Mouse (Mus musculus): ENCODE results near the gene Ston1. TPM values are rescaled to one million over a fixed set of nuclear protein-coding genes. Genes with fewer than 3 reads are reported as not detected.

The Ston1 gene
- total RNA-seq, 2 experiments from 2014 or later: 17.4 to 20.3 TPM

DNA sequence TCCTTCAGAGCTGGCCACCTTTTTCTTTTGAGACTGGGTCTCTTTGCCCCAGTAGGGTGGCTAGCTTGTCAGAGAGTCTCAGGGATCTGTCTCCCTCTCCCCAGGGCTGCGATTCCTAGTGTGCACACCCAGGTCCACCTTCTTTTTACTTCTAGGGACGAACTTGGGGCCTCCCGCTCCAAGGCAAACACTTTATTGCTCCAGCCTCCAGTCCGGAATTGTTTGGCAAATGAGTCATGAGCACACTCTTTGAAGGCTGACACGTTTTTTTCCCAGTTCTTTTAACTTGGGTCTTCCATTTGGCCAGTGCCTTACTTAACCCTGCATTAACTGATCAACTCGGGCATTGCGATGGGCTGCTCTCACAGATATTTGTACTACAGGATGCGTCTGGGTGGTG, 14.1 kb upstream of the Ston1 start:
- no peak for DNase-seq
- intact Hi-C loops (cut with DNase I): no loop called here

DNA sequence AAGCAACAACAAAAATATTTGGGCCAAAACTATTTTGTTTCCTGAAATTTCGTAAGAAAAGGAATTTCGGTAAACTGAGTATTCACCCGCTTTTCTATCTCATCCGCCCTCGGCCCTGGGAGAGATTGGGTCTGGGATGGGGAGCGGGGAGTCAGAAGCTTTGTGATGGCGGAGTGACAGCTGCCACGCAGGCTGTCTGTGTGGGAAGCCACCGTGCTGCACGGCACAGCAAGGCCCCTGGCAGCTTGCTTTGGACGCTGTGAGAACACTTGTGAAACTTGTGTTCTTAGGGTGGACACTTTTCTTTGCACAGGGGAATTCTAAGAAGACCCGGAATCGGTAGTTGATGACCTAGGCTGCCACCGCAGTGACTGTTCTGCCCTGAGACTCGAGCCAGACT, 10.1 kb upstream of the Ston1 start:
- DNase-seq: no peak
- intact Hi-C loops (cut with DNase I): no loop called here

DNA sequence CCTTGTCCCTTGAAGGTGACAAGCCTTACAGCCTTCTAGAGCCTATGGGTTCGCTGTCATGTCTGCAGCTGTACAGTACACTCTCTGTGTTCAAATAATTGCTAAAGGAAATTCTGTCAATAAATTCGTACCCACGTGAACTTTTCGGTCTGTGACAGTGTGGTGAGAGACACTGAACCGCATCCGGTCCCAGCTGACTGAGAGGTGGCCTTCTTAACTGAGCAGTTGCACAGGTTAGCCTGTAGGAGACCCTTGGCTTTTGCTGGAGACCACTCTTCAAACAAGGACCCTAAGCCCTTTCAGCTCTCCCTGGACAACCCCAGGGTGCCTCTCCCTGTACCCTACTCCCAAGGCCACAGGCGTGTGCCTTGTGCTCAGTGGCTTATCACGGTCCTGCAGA, 9.3 kb upstream of the Ston1 start:
- intact Hi-C loops (cut with DNase I): no loop called here

DNA sequence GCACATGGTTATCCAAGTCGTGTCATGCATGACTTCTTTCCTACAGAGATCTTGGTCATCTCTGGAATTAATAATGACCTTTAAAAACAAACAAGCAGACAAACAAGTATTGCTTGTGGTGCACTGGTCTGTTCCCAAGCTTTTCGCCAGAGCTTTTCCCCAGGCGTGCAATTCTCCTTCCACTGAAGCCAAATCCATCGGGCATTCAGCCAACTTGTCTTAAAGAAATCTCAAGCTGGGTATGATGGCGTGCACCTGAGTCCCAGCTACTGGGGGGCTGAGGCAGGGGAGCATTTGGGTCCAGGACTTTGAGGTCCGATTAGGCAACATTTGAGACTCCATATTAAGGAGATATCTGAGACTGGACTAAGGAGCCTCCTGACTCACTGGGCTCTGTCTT, 7.2 kb upstream of the Ston1 start:
- intact Hi-C loops (cut with DNase I): no loop called here
- no peak for DNase-seq

More for the DNA sequence above, 9.3 kb upstream of the Ston1 start:
- no peak for DNase-seq

DNA sequence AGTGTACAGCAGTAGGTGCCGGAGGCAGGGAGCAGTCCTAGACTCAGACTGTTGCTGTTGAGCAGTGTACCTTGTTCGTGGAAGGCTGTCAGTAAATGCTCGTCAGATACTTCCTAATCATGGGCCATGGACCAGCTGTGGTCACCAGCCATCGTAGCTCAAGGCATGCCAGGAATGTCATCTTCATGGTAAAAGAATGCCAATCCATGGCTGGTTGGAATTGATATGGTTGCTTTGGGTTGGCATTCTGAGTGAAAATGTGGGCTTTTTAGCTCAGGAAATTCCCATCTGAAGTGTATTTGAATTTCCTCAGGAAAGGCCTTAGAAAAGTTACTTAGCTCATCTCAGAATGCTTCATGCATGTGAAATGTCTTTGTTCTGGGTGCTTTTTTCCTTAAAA, 2.4 kb upstream of the Ston1 start:
- intact Hi-C loops (cut with DNase I): no loop called here
- DNase-seq: no peak

DNA sequence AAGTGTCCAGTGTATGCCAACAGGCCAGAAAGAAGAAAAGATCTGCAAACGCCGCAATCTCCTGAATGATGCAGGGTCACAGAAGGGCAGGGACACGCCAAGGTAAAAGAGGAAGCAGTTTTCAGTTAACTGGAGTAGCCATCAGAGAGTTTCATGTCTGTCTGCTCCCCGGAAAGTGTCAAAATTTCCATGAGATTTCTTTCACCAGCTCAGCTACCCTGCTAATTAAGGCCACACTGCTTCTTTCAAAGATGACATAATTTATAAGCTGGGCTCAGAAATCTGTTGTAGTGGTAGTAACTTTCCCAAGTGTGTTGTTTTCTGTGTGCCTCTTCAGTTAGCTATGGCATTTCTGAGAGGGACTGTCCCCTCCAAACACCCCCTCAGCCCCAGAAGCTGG, 1.4 kb upstream of the Ston1 start:
- intact Hi-C loops (cut with DNase I): loop anchor here (2.0 kb wide), 2 partner anchors 45 to 65 kb away; partner anchors contain the start of gene Ppp1r21
- DNase-seq: no peak

DNA sequence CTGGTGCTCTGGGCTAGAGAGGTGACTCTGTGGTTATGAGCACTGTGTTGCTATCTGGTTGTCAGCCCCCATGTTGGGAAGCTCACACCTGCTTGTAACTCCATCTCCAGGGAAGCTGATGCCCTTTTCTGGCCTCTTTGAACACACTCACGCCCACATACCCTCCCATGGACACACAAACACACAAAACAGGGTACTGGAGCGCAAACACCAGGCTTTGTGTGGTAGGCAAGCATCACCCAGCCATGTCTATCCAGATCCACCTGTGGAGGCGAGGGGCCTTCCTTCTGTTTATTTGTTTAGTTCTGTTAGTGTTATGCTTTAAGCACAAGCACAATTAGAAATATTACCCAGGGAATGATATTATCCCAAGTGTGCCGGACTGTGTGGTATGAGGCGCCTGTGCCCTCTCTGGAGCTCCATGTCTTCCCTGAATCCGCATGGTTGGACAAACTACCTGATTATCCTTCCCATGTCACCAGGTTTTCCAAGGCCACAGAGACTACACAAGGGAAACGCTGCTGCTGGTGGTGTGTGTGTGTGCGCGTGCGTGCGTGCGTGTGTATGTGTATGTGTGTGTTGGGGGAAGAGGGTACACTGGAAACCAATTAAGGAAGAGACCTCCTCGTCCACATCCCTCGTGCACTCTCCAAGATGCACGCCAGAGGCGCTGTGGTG, 801 bp upstream of the Ston1 start:
- DNase-seq: no peak
- intact Hi-C loops (cut with DNase I): loop anchor here (2.0 kb wide), 2 partner anchors 44 to 66 kb away; partner anchors contain the start of gene Ppp1r21

DNA sequence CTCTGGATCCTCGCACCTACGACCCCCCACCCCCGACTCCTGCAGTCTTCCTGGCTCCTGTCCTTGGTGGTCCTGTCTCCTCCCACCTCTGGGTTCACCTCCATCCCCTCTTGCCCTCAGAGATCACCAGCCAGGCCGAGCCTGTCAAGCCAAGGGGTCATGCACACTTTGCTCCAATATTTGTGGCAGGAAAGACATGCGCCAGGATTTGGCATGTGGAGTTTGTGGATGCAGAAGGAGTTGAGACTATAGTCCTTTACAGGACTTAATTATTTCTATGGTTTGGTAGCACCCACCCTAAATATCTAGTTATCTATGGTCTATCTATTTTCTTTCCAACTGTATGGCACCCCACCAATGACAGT, 554 bp downstream of the Ston1 start:
- no peak for DNase-seq
- intact Hi-C loops (cut with DNase I): loop anchor here (2.0 kb wide), 1 partner anchor 29 kb away; no protein-coding TSS in a partner anchor

DNA sequence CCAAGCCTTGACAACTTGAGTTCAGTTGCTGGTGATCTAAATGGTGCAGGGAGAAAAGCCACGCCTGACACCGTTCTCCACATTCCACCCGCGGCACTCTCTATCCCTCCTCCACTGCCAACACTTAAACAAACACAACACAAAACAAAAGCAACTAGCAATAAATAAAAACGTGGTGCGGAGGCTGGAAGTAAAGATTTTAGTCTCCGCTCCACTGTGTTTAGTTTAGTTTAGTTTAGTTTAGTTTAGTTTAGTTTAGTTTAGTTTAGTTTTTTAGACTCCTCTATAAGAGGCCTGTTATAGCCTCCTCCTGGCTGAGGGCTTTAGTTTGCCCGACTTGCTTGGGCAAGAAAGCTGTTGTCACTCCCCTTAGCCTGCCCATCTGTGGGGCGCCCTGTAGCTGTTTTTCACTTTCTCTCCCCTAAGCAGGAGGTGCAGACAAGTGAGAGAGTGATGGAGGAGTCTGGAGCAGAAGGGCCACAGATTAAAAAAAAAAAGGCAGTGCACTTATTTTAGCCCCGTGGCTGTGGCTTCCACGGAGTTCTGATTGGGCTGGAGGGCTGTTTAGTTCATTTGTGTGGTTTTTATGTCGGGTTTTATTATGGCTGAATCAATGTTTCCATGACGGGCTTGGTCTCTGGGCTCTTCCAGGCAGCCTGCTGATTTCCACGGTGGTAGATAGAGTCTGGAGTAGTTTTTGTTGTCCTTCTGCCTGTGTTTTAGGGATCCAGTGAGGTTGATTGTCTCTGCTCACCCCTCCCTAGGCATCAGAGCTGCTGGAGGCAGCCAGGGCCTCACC, 1.3 kb downstream of the Ston1 start:
- intact Hi-C loops (cut with DNase I): loop anchor here (2.0 kb wide), 1 partner anchor 28 kb away; no protein-coding TSS in a partner anchor
- DNase-seq: peak in 1 of 2 experiments; percentile 29

DNA sequence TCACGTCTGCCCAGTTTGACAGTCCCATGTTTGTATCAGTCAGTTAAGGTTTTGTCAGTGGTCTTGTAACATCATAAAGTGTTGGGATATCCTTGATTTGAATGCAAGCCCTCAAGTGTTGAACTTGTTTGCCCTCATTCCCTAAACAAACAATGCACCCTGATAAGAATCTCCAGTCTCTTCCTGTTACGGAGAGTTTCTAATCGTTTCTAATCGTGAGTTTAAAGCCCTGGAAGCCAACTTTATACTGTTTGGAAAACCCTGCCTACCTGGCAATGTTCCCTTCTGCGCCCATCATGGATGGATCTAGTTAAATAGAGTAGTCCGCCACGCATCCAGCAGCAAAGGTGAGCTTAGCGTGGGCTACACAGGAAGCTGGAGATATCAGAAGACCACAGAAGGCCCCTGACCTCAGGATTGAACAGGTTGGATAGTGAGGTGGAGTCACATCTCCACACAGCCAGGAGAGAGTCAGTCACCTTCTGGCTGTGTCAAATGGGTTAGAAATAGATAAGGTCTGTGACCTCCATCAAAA, 3.1 kb downstream of the Ston1 start:
- no peak for DNase-seq
- intact Hi-C loops (cut with DNase I): no loop called here

DNA sequence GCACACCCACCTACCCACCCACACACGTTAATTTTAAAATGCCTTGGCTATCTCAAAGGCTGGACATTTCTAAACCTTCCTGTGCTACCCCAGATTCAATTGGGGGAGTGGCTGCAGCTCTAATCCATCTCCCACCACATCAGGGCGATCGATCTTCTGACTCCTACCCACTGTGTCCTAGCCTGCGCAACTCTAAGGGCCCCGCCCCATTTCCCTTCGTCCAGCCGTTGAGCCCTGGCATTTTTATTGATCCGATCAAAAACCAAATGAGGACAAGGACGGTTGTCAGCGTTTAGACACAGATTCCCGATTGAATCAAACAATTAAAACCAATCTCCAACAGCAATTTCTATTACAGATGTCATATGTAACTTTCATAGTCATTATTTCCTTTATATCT, 6.5 kb downstream of the Ston1 start:
- intact Hi-C loops (cut with DNase I): no loop called here
- DNase-seq: no peak

DNA sequence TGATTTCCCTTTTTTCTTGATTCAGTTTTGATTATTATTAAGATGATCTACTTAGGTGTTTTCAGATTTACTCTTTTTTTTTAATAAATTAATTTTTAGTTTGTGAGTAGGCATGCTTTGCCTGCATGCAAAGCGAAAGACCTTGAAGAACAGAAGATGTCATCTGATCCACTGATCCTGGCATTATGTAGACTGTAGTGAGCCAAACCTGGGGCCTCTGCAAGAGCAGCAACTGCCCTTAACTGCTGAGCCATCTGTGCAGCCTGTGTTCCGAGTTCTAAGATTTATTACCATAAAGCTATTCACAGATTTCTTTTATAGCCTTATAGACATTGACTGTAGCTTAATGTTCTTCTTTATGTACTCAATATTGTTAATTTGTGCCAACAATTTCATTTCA, 8.6 kb downstream of the Ston1 start:
- intact Hi-C loops (cut with DNase I): no loop called here
- DNase-seq: no peak

DNA sequence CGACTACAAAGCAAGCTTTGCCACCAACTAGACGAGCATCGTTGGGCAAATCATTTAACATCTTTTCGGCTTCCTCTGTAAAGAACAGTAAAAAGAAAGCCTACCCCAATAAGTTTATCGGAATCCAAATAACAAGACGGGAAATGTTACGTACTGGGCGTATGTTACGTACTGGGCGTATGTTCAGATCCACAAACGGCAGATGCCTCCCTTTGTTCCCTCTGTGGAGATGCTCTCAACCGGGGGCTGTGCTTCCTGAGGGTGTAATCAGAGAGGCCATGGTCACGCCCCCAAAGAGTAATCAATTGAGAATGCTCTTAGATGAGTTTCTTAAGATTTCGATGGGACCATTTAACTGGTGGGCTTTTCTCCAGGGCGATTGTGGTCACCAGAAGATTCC, 11.9 kb downstream of the Ston1 start:
- no peak for DNase-seq
- intact Hi-C loops (cut with DNase I): no loop called here

DNA sequence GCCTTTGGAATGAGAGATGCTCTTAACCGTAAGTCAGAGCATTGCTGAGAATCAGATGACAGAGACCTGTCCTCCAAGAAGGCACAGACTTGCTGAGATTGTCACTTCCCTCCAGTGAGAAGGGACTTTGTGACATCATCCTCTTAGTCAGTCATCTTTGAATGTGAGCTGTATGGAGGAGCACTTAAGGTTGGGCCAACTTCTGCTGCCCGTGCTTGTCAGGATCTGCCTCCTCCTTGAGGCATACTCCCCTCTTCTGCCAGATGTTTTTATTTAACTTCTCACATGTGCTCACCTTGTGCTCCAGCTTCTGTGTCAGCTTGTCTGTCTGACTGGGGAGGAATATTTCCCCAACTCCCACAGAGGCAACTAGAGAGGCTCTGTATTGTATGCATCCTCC, 13.6 kb downstream of the Ston1 start:
- intact Hi-C loops (cut with DNase I): no loop called here

DNA sequence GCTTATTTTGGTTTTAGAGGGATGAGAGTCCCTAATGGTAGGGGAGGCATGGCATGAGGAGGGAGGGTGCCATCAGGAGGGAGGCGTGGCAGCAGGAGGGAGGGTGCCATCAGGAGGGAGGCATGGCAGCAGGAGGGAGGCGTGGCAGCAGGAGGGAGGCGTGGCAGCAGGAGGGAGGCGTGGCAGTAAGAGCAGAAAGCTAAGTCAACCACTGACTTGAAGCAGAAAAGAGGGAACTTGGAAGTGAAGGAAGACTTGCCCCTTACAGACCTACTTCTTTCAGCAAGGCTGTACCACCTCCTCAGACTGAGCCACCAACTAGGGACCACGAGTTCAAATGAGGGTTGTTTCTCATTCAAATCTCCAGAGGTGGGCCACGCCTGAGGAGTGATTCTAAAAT, 15.7 kb downstream of the Ston1 start:
- no peak for DNase-seq
- intact Hi-C loops (cut with DNase I): no loop called here

More for the DNA sequence above, 13.6 kb downstream of the Ston1 start:
- no peak for DNase-seq

DNA sequence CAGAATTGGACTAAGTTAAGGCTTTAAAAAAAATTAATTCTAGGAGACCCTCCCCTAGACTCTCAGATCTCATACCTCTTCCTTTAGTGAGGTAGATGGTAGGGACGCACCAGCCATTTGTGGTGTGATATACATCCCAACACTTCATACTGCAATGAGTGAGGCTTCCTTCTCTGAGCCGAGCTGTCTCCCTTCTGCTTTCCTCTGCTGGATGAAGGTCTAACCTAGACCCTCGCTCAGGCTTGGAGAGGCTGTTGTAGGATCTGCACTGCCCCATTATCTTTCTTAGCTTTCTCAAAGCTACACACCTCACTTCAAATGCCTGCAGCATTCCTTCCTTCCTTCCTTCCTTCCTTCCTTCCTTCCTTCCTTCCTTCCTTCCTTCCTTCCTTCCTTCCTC, 16.2 kb downstream of the Ston1 start:
- intact Hi-C loops (cut with DNase I): no loop called here
- no peak for DNase-seq

DNA sequence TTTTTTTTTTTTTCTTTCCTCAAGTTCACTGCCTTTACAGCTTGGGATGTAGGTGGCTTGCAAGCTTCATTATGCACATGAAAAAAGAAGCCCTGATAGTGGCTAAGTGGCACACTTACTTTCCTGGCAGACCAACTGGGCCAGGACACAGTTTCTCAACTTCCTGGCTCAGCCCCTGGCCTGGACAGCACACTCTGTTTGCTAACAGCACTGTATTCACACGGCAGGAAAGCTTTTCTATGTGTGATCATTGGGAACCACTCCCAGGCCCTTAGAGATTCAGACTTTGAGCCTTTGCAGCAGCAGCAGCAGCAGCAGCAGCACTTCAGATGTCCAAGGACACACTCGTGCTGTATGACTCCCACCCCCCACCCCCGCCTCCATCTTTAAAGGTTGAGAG, 16.8 kb downstream of the Ston1 start:
- peak in 1 of 2 experiments; percentile 25 for DNase-seq
- intact Hi-C loops (cut with DNase I): no loop called here

DNA sequence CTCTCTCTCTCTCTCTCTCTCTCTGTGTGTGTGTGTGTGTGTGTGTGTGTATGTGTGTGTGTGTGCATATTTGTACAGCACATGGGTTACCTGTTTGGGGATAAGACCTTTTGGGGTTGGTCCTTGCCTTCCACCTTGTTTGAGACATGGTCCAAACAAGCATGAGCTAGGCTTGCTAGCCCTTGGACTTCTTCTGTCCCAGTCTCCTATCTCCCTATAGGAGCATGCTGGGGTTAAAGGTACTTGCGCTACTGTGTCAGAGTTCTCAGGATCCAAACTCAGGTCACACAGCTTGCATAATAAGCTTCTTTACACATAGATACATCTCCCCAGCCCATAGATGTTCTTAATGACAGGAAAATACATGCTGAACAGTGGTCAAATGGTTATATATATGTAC, 17.2 kb downstream of the Ston1 start:
- DNase-seq: no peak
- intact Hi-C loops (cut with DNase I): no loop called here

DNA sequence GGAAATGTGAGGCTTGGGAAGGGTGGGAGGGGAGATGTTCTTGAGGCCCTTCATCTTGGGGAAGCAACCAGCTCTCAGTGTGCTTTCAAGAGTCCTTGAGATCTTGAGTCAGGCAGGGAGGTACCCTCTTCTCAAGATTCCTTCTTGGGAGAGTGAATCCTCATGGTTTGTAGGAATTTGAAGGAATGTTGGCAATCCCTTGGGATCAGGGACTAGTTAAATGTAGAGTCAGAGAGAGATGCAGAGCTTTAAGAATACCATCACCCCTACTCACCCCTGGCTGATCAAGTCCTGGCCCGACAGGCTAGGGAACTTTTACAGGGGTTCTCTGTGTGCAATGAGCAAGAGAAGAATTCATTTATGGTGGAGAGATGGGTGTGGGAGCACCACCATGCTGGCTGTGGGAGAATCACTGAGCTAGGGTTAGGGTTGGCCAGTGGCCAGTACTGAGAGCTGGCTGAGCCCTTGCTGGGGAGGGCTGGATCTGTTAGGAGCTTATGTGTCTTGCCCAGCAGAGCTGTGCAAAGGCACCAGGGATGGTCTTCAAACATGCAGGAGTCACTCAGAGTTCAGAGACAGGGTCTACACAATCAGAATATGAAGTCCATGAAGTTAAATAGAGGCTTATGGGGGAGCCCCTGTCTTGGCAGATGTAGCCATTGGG, 18.1 kb downstream of the Ston1 start:
- intact Hi-C loops (cut with DNase I): no loop called here
- DNase-seq: no peak

DNA sequence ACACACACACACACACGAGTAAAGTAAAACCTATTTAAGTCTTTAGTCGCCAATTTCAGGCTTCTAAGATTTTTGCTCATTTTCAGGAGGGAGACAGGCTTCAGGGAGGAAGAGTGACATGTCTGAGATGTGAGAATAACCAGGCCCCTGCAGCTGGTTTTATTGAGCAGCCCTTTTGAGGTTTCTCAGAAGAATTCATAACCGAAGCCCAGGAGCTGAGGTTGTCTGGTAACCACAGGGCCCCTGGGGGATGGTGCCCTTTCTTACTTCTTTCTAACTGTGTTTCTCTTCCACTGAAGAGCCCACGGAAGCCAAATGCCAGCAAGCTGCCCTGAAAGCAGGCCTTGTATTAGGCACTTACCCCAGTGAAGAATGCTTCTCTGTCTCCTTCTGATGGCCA, 23.5 kb downstream of the Ston1 start:
- DNase-seq: no peak
- intact Hi-C loops (cut with DNase I): no loop called here

DNA sequence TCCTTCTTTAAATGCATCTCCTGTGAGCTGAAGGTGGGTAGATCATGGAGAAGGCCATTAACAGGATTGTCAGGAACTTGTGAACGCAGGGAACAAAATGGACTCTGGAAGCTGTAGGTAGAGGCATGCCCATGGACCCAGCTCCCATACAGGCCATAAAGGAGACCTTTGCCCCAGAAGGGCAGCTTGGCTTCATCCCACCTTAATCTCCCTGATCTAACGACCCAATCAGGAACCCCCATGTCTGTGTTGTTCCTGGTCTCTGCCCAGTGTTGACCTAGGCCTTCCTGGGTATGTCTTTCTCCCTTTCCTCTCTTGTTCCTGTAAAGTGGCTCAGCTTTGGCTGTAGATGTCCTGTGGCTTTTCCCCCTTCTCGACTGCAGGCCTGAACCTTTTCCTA, 23.9 kb downstream of the Ston1 start:
- no peak for DNase-seq
- intact Hi-C loops (cut with DNase I): no loop called here
